Mouse (Mus musculus): ENCODE data around the gene Dohh. TPM values are rescaled to one million over a fixed set of nuclear protein-coding genes. Genes with fewer than 3 reads are reported as not detected.
A peak's percentile ranks its signal among the peaks of the same experiment; 100 is the strongest.

Gene Dohh
- polyA plus RNA-seq, 1 experiment from 2014 or later, result 69.7 TPM

GRCm38 (mm10) chr10:81414682-81415081 is 30.5 kb downstream of the Dohh start:
- ATAC-seq (ENCODE audit: extremely low read depth, insufficient number of reproducible peaks, low FRiP score, low TSS enrichment), result no peak
- H3K9me3 ChIP-seq, result no peaks in the 10 kb centered on the region
- H3K4me1 ChIP-seq, result peaks cover 99% of the 10 kb centered on the region
- peak overlapping the region; percentile 71; the same call in 1 of the 2 replicates for H3K9ac ChIP-seq
- H3K36me3 ChIP-seq, result peaks cover 32% of the 10 kb centered on the region
- no peak overlapping the region for H3K4me3 ChIP-seq
- H3K27ac ChIP-seq (replicated peaks), result peak overlapping the region; percentile 55; the same call in 1 of the 2 replicates
- H3K27me3 ChIP-seq (replicated peaks), result no peaks in the 10 kb centered on the region
- no peak overlapping the region for H3K4me2 ChIP-seq

GRCm38 (mm10) chr10:81415146-81415545 is 30.9 kb downstream of the Dohh start:
- Histone ChIP-seq H3K4me1 (peaks cover 94% of the 10 kb centered on the region), H3K27ac (replicated peaks) (no peak overlapping the region; the same call in 1 of the 2 replicates), H3K9ac (peak overlapping the region; percentile 71; the same call in 1 of the 2 replicates), H3K4me3 (no peak overlapping the region), H3K9me3 (no peaks in the 10 kb centered on the region), H3K27me3 (replicated peaks) (no peaks in the 10 kb centered on the region), H3K36me3 (peaks cover 36% of the 10 kb centered on the region), H3K4me2 (no peak overlapping the region)
- WGBS, result 81% methylated on average over 5 of the region's 5 CpGs
- no peak for ATAC-seq (ENCODE audit: extremely low read depth, insufficient number of reproducible peaks, low FRiP score, low TSS enrichment)

- H3K27ac ChIP-seq (replicated peaks), result peak overlapping the region; percentile 61; the same call in 1 of the 2 replicates
- H3K9me3 ChIP-seq, result no peaks in the 10 kb centered on the region
- ATAC-seq (ENCODE audit: extremely low read depth, insufficient number of reproducible peaks, low FRiP score, low TSS enrichment), result no peak
- no peak overlapping the region for H3K4me2 ChIP-seq
- H3K36me3 ChIP-seq, result peaks cover 42% of the 10 kb centered on the region
- no peaks in the 10 kb centered on the region for H3K27me3 ChIP-seq (replicated peaks)
- no peak overlapping the region for H3K4me3 ChIP-seq
- H3K4me1 ChIP-seq, result peaks cover 88% of the 10 kb centered on the region
- H3K9ac ChIP-seq, result peak overlapping the region; percentile 71
- 67% methylated on average over 17 of the region's 17 CpGs for WGBS
Observed at GRCm38 (mm10) chr10:81415549-81416310, 31.5 kb downstream of the Dohh start.

GRCm38 (mm10) chr10:81416581-81417226 is 32.5 kb downstream of the Dohh start:
- Histone ChIP-seq H3K4me1 (peaks cover 80% of the 10 kb centered on the region), H3K4me2 (peak overlapping the region; percentile 75), H3K9ac (peak overlapping the region; percentile 82), H3K36me3 (peaks cover 42% of the 10 kb centered on the region), H3K27me3 (replicated peaks) (no peaks in the 10 kb centered on the region), H3K4me3 (peak overlapping the region; percentile 45), H3K27ac (replicated peaks) (peak overlapping the region; percentile 61), H3K9me3 (no peaks in the 10 kb centered on the region)
- peak; percentile 17 for ATAC-seq (ENCODE audit: extremely low read depth, insufficient number of reproducible peaks, low FRiP score, low TSS enrichment)
- 2% methylated on average over 26 of the region's 26 CpGs for WGBS

DNA sequence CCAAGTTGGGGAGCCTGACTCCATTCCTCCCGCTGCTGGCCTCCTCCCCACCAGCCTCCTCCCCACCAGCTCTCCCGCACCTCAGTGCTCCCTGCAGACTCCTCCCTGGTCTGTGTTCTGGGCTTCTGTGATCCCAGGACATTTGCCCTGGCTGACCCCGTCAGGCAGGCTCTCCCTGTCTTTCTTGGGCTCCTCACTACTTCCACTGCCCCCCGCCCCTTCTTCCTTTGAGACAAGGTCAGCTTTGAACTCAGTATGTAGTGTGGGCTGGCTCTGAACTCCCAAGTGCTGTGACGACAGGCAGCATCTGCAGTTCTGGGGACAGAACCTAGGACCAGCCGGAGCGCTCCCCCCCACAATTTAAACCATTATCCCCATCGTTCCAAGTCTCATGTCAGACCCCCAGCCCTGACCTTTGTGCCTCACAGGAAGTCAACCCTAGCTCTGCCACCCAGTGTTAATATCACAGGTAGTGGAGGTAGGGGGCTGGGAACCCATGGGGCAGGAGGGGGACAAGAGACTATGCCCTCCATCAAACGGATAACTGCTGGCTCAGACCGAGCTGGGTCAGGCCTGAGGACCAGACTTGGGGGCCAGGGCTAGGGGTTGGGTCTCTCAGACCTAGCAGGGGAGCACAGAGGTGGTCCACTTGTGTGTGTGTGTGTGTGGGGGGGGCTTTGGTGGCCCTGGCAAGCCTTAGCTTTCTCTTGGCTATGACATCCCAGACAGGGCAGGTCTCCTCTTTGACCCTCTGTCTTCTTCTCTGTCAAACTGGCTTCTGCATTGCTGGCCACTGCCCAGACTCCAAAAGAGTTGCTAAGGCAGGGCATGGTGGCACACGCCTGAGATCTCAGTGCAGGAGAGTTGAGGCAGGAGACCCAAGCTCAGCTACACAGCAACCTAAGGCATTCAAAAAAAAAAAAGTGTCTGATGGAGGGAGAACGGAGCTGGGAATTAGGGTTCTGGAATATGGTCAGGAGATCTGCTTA is 33.3 kb downstream of the Dohh start:
- Histone ChIP-seq H3K27me3 (replicated peaks) (no peaks in the 10 kb centered on the region), H3K4me1 (peaks cover 79% of the 10 kb centered on the region), H3K36me3 (peaks cover 41% of the 10 kb centered on the region), H3K27ac (replicated peaks) (peak overlapping the region; percentile 61), H3K9ac (peak overlapping the region; percentile 82), H3K4me2 (peak overlapping the region; percentile 75), H3K9me3 (no peaks in the 10 kb centered on the region), H3K4me3 (peak overlapping the region; percentile 45)
- WGBS, result 49% methylated on average over 12 of the region's 12 CpGs
- ATAC-seq (ENCODE audit: extremely low read depth, insufficient number of reproducible peaks, low FRiP score, low TSS enrichment), result no peak

DNA sequence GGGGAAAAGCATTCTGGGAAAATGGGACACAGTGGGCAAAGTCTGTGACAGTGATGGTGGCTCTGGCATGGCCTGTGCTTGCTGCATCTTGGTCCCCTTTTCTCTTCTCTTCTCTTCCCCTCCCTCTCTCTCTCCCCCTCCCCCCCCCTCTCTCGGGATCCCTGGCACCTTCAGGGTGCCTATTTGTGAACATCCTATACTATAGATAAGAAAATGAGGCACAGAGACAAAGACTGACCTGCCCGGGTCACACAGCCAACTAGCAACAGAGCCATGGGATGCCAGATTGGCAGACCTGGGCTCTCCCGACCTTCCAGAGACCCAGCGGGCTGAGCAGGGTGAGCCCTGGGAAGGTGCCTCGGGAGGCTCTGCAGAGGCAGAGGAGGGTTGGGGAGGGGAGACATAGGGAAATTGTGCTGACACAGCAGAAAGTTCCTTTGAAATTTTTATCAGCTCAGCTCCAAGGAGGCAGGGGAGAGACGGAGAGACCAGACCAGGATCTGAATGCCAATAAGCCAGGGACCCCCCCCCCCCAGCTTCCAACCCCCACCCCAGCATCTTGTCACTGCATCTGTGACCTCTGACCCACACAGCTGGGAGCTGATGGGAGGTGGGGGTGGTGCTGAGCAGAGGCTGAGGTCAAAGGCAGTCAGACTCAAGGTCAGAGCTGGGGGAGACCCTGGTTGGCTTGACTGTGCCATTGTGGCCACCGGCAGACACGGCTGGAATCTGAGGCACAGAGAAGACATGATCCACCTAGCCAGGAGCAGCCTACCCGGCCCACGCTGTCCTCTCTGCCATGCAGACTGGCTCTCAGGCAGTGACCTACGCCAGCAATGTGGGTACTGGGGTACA is 34.2 kb downstream of the Dohh start:
- peak overlapping the region; percentile 63 for H3K9ac ChIP-seq
- no peak overlapping the region for H3K4me2 ChIP-seq
- 47% methylated on average over 11 of the region's 11 CpGs for WGBS
- no peak overlapping the region for H3K4me3 ChIP-seq
- no peaks in the 10 kb centered on the region for H3K9me3 ChIP-seq
- H3K27ac ChIP-seq (replicated peaks), result no peak overlapping the region
- H3K36me3 ChIP-seq, result peaks cover 32% of the 10 kb centered on the region
- ATAC-seq (ENCODE audit: extremely low read depth, insufficient number of reproducible peaks, low FRiP score, low TSS enrichment), result no peak
- peaks cover 70% of the 10 kb centered on the region for H3K4me1 ChIP-seq
- no peaks in the 10 kb centered on the region for H3K27me3 ChIP-seq (replicated peaks)

DNA sequence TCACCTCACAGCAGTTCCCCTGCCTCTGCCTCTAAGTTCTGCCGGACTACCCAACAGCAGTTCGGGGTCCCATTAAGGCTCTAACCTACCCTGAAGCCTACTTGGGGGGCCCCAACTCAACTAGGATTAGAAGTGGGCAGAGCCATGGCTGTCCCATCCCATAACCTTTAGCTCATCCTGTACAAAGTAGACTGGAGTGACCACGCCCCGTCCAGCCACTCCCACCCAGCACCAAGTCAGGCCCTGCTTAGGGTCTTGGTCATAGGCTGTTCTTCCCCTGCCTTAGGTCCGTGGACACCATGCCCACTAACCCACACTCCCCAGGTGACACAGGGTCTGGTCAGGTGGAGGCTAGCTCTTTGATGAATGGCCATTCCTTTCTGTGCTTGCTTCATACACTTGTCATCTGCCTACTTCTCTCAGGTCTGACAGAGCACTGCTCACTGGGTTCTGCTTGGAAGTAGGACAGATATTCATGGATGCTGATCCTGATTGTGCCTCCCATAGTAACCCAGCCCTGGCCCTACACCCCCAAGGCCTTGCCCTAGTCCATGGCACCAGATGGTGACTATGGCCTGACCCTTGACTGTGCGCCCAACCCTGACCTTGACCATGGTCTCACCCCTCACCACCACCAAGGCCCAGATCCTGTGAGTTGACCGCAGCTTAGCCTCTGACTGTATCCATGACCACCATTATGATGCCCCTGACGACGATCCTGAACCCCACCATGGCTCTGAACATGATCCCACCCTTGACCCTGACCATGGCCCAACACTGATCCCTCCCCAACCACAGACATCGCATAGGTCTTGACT is 35.1 kb downstream of the Dohh start:
- no peak overlapping the region for H3K27ac ChIP-seq (replicated peaks)
- H3K4me3 ChIP-seq, result no peak overlapping the region
- peaks cover 32% of the 10 kb centered on the region for H3K36me3 ChIP-seq
- peaks cover 70% of the 10 kb centered on the region for H3K4me1 ChIP-seq
- H3K9me3 ChIP-seq, result no peaks in the 10 kb centered on the region
- no peak overlapping the region for H3K4me2 ChIP-seq
- no peaks in the 10 kb centered on the region for H3K27me3 ChIP-seq (replicated peaks)
- no peak for ATAC-seq (ENCODE audit: extremely low read depth, insufficient number of reproducible peaks, low FRiP score, low TSS enrichment)
- 89% methylated on average over 10 of the region's 10 CpGs for WGBS
- peak overlapping the region; percentile 63; the same call in 1 of the 2 replicates for H3K9ac ChIP-seq

DNA sequence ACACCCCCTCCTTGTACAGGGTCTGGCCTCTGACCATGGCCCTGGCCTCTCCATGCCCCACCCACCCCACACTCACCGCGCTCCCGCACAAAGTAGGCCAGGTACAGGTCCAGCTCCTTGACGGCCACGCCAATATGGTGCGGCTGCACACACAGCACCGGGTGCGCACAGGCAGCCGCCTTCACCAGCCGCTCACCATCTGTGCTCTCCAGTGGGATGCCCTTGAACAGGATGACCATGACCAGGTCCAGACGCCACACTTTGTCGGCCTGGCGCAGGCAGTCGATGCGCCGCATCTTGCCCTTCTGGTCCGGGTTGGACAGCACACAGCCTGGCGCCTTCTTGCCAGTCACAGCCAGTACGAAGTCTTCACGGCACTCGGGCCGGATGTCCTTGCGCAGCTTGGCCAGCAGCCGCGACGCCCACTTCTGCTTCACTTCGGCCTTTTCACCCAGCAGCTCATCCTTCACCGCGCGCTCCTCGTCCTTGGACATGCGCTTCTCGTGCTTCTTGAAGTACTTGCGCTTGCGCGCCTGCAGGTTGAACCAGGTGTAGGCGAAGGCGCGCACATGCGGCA is 36.1 kb downstream of the Dohh start:
- H3K4me2 ChIP-seq, result no peak overlapping the region
- H3K27ac ChIP-seq (replicated peaks), result no peak overlapping the region
- H3K36me3 ChIP-seq, result peaks cover 31% of the 10 kb centered on the region
- no peaks in the 10 kb centered on the region for H3K9me3 ChIP-seq
- peaks cover 2% of the 10 kb centered on the region; the same call in 1 of the 2 replicates for H3K27me3 ChIP-seq (replicated peaks)
- no peak overlapping the region for H3K4me3 ChIP-seq
- H3K4me1 ChIP-seq, result peaks cover 70% of the 10 kb centered on the region
- WGBS, result 82% methylated on average over 40 of the region's 40 CpGs
- ATAC-seq (ENCODE audit: extremely low read depth, insufficient number of reproducible peaks, low FRiP score, low TSS enrichment), result no peak
- H3K9ac ChIP-seq, result no peak overlapping the region

GRCm38 (mm10) chr10:81421041-81421796 is 37.0 kb downstream of the Dohh start:
- H3K4me1 ChIP-seq, result peaks cover 68% of the 10 kb centered on the region
- no peak for ATAC-seq (ENCODE audit: extremely low read depth, insufficient number of reproducible peaks, low FRiP score, low TSS enrichment)

More at GRCm38 (mm10) chr10:81421041-81421796, 37.0 kb downstream of the Dohh start:
- H3K4me2 ChIP-seq, result no peak overlapping the region
- H3K36me3 ChIP-seq, result peaks cover 23% of the 10 kb centered on the region
- H3K27ac ChIP-seq (replicated peaks), result no peak overlapping the region
- no peak overlapping the region for H3K4me3 ChIP-seq
- no peaks in the 10 kb centered on the region for H3K9me3 ChIP-seq
- WGBS, result 67% methylated on average over 4 of the region's 4 CpGs
- peaks cover 8% of the 10 kb centered on the region; the same call in 1 of the 2 replicates for H3K27me3 ChIP-seq (replicated peaks)
- no peak overlapping the region for H3K9ac ChIP-seq

Data from heart, embryonic 13.5 days (tissue).